Mouse (Mus musculus) heart, postnatal 36 days (tissue): Measurements from ENCODE around the gene Polr2h. TPM values are rescaled to one million over a fixed set of nuclear protein-coding genes. Genes with fewer than 3 reads are reported as not detected.

Experiments used
- DNase-seq, 2 experiments: peaks; one replicate each; pipeline ENCODE4 v3.0.0; 2021 to 2022
- intact Hi-C: fragments of 180-260 bp; cut with DNase I; formaldehyde crosslinking; loops from one replicate; pipeline ENCODE4 v1.15.1; 2025
- total RNA-seq, 2 experiments: library from RNA; stranded (reverse); gene quantifications; 2 replicates each; pipeline ENCODE4 v1.2.3; 2021

Polr2h gene
- total RNA-seq, 2 experiments from 2014 or later, result 10.5 to 12.4 TPM

DNA sequence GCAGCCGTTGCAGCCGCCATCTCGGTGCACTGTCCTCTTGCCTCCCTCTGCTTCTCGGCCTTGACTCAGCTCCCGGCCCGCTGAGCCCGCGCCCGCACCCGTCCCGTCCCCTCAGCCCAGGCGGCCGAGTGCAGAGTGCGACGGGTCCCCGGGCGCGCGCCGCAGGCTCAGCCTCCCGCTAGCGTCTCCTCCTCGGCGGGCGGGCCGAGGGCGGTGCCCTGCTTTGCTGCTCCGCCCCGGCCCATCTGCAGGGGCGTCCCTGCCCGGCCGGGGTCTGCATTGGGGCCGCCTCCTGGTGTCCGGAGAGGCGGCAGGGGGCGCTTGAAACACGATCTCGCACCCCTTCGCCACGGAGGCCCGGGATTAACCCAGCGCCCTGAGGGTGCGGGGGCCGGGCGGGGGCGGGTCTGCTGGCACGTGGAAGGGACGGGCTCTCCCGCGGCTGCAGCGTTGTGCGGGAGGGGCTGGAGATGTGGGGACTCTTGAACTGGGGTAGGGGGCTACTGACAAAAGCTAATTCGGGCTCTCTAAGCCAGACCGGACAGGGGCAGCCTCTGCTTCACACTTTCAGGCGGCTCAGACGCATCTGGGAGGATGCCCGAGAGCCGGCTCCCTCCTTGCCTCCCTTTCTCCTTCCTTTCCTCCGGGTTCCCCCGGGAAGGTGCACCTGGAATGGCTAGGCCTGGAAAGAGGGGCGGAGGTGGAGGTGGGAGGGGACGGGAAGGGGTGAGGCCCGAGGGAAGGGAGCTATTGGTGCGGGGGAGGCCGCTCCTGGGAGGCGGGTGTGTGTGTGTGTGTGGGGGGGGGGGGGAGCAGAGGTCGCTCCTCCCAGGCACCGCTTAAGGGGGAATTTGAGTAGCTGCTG, 1.3 kb upstream of the Polr2h start:
- peak; percentile 77 to 85 for DNase-seq
- intact Hi-C loops, result loop anchor here (2.0 kb wide), 1 partner anchor 19 kb away; no protein-coding TSS in a partner anchor

- intact Hi-C loops, result loop anchor here (1.0 to 2.0 kb wide), 2 partner anchors 20 to 44 kb away; no protein-coding TSS in a partner anchor
- peak in 1 of 2 experiments; percentile 29 for DNase-seq
Measured at GRCm38 (mm10) chr16:20716841-20717180, 654 bp upstream of the Polr2h start.

GRCm38 (mm10) chr16:20717978-20718670, 659 bp downstream of the Polr2h start:
- intact Hi-C loops, result loop anchor here (1.0 to 2.0 kb wide), 3 partner anchors 21 to 67 kb away; partner anchors contain the start of gene Psmd2
- DNase-seq, result no peak

DNA sequence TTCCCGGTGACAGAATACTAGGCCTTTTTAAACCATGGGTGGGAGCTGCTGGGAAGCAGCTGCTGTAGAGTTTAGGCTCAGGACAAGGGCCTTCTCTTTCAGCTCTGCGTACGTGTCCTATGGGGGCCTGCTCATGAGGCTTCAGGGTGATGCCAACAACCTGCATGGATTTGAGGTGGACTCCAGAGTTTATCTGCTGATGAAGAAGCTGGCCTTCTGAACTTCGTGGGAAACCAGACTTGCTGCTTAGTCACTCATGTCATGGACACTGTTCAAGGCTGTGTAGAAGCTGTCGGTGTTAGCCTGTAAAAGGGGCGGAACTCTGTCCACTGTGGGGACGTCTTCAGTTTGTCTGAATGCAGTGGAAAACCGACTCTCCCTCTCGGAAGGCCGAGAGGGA, 4.3 kb downstream of the Polr2h start:
- intact Hi-C loops, result loop anchor here (5.0 kb wide), 1 partner anchor 470 kb away; no protein-coding TSS in a partner anchor
- no peak for DNase-seq

GRCm38 (mm10) chr16:20722736-20723135, 5.3 kb downstream of the Polr2h start:
- intact Hi-C loops, result loop anchor here (5.0 kb wide), 1 partner anchor 470 kb away; no protein-coding TSS in a partner anchor
- DNase-seq, result no peak

- intact Hi-C loops, result loop anchor here (5.0 kb wide), 1 partner anchor 469 kb away; no protein-coding TSS in a partner anchor
- DNase-seq, result no peak
Measured at GRCm38 (mm10) chr16:20723247-20723646, 5.8 kb downstream of the Polr2h start.

- intact Hi-C loops, result loop anchor here (1.0 to 5.0 kb wide), 2 partner anchors 37 to 468 kb away; no protein-coding TSS in a partner anchor
- DNase-seq, result peak; percentile 61 to 69
Measured at GRCm38 (mm10) chr16:20724338-20724748, 6.9 kb downstream of the Polr2h start.

GRCm38 (mm10) chr16:20725321-20725720, 7.9 kb downstream of the Polr2h start:
- intact Hi-C loops, result no loop called here
- DNase-seq, result no peak

- intact Hi-C loops, result no loop called here
- DNase-seq, result no peak
Measured at GRCm38 (mm10) chr16:20725750-20726149, 8.3 kb downstream of the Polr2h start.

DNA sequence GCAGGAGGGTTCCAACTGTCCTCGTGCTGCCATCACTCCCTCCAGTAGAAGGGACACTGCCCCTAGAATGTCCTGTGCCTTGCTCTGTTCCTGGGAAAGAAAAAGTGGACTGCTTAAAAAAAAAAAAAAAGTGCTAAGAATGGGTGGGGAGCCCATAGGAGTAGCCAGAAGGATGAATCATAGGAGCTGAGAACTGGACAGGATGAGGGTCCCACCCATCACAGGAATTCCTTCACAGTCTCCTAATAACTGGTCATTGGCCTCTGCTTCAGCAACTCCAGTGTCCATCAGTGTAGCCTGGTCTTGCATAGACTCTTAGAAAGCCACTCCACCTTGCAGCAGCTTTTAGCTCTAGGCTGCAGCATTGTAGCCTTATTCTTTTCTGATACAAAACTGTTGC, 8.9 kb downstream of the Polr2h start:
- intact Hi-C loops, result no loop called here
- no peak for DNase-seq

DNA sequence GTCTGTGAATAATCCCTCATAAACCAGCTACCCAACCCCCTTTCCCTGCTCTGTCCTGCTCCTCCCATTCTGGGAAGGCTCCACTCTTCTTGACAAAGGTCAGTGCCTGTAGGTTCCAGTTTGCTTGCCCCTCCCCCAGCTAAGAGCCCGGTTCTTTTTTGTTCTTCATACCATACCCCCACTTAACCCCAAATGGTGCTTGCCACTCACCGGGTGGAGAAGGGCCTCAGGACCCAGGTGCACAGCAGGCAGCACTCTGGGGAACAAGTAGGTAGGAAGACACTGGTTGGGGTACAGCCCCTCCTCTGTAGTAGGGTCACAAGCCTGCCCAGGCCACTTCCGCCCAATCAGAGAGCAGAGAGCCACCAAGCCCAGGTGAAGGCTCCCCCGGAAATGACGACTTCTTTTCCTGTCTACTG, 12.8 kb downstream of the Polr2h start:
- no peak for DNase-seq
- intact Hi-C loops, result loop anchor here (10.0 kb wide), 1 partner anchor 164 kb away; no protein-coding TSS in a partner anchor

DNA sequence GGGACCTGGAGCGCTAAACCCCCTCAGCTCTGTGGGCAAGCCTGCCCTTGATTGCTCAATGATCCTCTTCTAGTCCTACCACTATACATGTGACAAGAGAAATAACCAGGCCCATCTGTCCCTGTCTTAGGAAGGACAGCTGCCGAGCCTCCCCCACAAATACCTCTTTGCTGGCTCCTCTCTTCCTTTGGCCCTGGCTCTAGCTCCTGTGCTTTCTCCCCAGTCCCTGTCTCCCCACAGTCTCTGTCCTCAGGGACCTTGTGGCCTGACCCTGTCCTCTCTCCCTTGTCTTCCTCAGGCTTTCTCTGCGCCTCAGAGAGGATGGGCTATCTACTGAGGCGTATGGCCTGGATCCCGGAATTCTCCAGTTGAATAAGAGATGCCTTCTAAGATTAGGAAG, 14.2 kb downstream of the Polr2h start:
- no peak for DNase-seq
- intact Hi-C loops, result loop anchor here (10.0 kb wide), 1 partner anchor 163 kb away; no protein-coding TSS in a partner anchor

DNA sequence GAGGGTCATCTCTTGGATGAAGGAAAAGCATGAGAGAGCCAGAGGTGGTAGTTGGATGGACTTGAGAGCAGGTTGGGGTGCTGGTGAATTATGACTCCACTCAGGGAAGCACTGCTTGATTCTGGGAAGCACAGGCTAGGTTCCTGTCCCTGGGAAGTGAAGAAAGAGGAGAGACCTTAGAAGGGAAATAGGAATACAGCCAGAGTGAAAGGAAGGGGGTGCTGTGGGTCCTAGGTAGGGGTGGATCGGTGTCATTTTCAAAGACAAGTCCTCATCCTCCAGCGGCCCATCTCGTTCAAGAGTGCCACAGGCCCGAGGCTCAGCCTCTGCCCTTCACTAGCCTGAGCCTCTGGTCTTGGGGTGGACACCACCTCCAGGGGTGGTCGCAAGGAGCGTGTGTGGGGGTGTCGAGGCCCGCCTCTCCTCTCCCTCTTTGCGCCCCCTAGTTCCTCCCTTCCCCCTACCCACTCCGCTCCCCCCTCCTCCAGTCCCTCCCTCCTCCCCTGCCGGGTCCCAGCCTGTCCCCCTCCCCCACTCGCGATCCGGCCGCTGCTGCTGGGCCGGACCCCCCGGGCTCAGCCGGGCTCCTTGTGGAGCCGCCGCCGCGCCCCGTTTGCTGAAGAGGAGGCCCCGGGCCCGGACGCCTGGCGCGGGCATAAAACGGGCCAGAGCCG, 14.9 kb downstream of the Polr2h start:
- intact Hi-C loops, result loop anchor here (10.0 kb wide), 1 partner anchor 162 kb away; no protein-coding TSS in a partner anchor

GRCm38 (mm10) chr16:20732925-20733730, 15.7 kb downstream of the Polr2h start, which contains the start of gene Chrd:
Gene Chrd, plus strand, starts transcription at chr16:20733127.
- intact Hi-C loops, result loop anchor here (10.0 kb wide), 1 partner anchor 162 kb away; no protein-coding TSS in a partner anchor
- DNase-seq, result peak; percentile 63 to 69

More for the DNA sequence above, 14.9 kb downstream of the Polr2h start:
- DNase-seq, result no peak

DNA sequence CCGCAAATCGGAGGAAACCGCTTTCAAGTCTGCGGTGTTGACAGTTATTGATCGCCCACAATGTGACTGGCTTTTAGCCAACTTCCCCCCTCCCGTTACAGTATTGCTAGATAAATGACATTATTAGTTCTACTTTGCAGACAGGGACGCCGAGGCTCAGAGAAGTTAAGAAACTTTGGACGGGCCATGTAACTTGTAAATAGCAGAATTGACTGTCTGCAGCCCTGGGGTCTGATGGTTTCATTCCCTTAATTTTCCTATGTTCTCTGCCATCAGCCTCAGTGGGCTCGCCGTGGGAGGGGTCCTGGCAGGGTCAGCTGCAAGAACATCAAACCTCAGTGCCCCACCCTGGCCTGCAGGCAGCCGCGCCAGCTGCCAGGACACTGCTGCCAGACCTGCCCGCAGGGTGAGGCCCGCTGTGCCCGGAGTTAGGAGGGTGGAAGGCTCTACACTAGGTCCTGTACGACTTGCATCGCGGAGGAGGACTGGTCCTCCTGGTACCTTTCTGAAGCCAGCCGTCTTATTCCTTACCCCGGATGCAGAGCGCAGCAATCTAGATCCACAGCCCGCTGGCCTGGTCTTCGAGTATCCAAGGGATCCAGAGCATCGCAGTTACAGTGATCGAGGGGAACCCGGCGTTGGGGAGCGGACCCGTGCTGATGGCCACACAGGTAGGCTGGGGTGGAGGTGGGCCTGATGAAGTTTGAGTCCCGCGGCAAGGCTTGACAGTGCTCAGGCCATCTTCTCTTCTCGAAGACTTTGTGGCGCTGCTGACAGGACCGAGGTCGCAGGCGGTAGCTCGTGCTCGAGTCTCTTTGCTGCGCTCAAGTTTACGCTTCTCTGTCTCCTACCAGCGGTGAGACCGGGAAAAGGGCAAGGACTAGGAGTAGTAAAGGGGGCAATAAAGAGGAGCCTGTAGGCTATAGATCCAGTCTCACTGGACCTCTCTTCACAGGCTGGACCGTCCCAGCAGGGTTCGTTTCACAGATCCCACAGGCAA, 16.6 kb downstream of the Polr2h start, which contains the start of gene Thpo:
Gene Thpo (minus strand): TSS at position 781 of the 1,000 bp plus-strand sequence.
- intact Hi-C loops, result loop anchor here (10.0 kb wide), 1 partner anchor 161 kb away; no protein-coding TSS in a partner anchor
- DNase-seq, result no peak

DNA sequence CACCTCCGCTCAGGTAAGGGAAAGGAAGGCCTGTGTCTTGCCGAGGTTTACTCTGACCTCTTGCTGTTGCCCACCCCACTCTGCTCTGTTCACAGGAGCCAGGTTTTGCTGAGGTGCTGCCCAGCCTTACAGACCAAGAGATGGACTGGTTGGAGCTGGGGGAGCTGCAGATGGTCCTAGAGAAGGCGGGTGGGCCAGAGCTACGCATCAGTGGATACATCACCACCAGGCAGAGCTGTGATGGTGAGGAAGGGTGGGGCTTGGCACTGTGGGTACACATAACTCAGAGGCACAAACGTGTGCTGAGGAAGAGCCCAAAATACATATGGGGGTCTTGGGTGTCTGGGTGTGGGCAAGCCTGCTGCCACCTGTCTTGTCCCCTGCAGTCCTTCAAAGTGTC, 18.2 kb downstream of the Polr2h start:
- intact Hi-C loops, result loop anchor here (10.0 kb wide), 1 partner anchor 159 kb away; no protein-coding TSS in a partner anchor
- DNase-seq, result no peak

- intact Hi-C loops, result loop anchor here (10.0 kb wide), 1 partner anchor 159 kb away; no protein-coding TSS in a partner anchor
- no peak for DNase-seq
Measured at GRCm38 (mm10) chr16:20736168-20736567, 18.7 kb downstream of the Polr2h start.

DNA sequence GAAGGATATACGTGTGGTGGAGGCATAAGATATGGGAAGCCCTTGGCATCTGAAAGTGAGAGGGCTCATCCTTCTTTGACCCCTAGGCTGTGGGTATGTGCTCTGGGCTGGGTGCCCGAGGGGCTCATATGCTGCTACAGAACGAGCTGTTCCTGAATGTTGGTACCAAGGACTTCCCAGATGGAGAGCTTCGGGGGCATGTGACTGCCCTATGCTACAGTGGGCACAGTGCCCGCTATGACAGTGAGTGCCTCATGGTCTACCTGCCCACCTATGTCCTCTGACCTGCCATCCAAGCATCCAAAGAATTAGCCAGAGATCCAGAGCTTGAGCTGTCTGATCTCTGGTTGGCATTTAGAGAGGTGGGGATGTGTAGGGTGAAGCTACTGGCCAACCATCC, 19.4 kb downstream of the Polr2h start:
- intact Hi-C loops, result loop anchor here (10.0 kb wide), 1 partner anchor 158 kb away; no protein-coding TSS in a partner anchor
- no peak for DNase-seq
